Mouse (Mus musculus) liver, adult 2 months (tissue): ENCODE data around the gene Ap3d1. TPM values are rescaled to one million over a fixed set of nuclear protein-coding genes. Genes with fewer than 3 reads are reported as not detected.
A peak's percentile ranks its signal among the peaks of the same experiment; 100 is the strongest.

ENCODE experiments used
- DNase-seq: peaks from one replicate; pipeline ENCODE4 v3.0.0-alpha.2; 2011; ENCODE audit warnings: low read depth, low spot score; ENCODE audit errors: extremely low read depth
- H3K27ac ChIP-seq: fragments of 200-500 bp; replicated peaks from 2 replicates; pipeline ENCODE4 v1.5.1; 2012; ENCODE audit warnings: low read depth, mild to moderate bottlenecking, control low read depth, inconsistent platforms, low read length; ENCODE audit not compliant: insufficient read depth
- H3K27me3 ChIP-seq: fragments of 200-500 bp; 2 replicates; pipeline ENCODE4 v1.6.1; 2012; ENCODE audit warnings: mild to moderate bottlenecking, moderate library complexity, low read length, inconsistent platforms; ENCODE audit not compliant: control insufficient read depth, insufficient read depth
- H3K36me3 ChIP-seq: fragments of 200-500 bp; 2 replicates; pipeline ENCODE4 v1.6.1; 2012; ENCODE audit warnings: low read length, inconsistent platforms; ENCODE audit not compliant: control insufficient read depth, insufficient read depth
- H3K4me1 ChIP-seq: fragments of 200-500 bp; 2 replicates; pipeline ENCODE4 v1.6.1; 2011; ENCODE audit warnings: low read length; ENCODE audit not compliant: control insufficient read depth, insufficient read depth
- H3K4me3 ChIP-seq: fragments of 200-500 bp; 2 replicates; pipeline ENCODE4 v1.5.1; 2011; ENCODE audit warnings: low read depth, mild to moderate bottlenecking, control low read depth, low read length, moderate library complexity; ENCODE audit not compliant: insufficient read depth
- H3K79me2 ChIP-seq: fragments of 200-500 bp; 2 replicates; pipeline ENCODE4 v1.6.1; 2012; ENCODE audit warnings: inconsistent platforms, mild to moderate bottlenecking, low read length, moderate library complexity; ENCODE audit not compliant: control insufficient read depth, insufficient read depth
- H3K9ac ChIP-seq: fragments of 200-500 bp; 2 replicates; pipeline ENCODE4 v1.6.1; 2012; ENCODE audit warnings: low read depth, mild to moderate bottlenecking, control low read depth, inconsistent platforms, low read length
- CTCF ChIP-seq: fragments of 200-500 bp; IDR thresholded peaks from 2 replicates; pipeline ENCODE4 v1.5.1; 2011; ENCODE audit warnings: low read depth, low read length, control low read depth
- POLR2A ChIP-seq: fragments of 200-500 bp; IDR thresholded peaks from 2 replicates; pipeline ENCODE4 v1.6.1; 2011; ENCODE audit warnings: low read length, control low read depth; ENCODE audit not compliant: insufficient read depth; ENCODE audit errors: extremely low read depth
- WGBS: fragments of 180-500 bp; shearing (Covaris S2); methylation state at CpG from one replicate; pipeline ENCODE4 v1.1.7; 2018; 5-methylcytosine and 5-hydroxymethylcytosine counted together
- polyA plus RNA-seq: library from polyadenylated mRNA; depleted of rRNA; stranded (reverse); fragments of >200 nt; gene quantifications from 2 replicates; pipeline ENCODE4 v1.2.3, GENCODE M21; 2012
- total RNA-seq: library from RNA; depleted of rRNA; stranded (reverse); fragments of >200 nt; gene quantifications from 2 replicates; pipeline ENCODE4 v1.2.3, GENCODE M21; 2014

Gene Ap3d1
- total and polyA plus RNA-seq, 2 experiments: 22.3 to 49.2 TPM

DNA sequence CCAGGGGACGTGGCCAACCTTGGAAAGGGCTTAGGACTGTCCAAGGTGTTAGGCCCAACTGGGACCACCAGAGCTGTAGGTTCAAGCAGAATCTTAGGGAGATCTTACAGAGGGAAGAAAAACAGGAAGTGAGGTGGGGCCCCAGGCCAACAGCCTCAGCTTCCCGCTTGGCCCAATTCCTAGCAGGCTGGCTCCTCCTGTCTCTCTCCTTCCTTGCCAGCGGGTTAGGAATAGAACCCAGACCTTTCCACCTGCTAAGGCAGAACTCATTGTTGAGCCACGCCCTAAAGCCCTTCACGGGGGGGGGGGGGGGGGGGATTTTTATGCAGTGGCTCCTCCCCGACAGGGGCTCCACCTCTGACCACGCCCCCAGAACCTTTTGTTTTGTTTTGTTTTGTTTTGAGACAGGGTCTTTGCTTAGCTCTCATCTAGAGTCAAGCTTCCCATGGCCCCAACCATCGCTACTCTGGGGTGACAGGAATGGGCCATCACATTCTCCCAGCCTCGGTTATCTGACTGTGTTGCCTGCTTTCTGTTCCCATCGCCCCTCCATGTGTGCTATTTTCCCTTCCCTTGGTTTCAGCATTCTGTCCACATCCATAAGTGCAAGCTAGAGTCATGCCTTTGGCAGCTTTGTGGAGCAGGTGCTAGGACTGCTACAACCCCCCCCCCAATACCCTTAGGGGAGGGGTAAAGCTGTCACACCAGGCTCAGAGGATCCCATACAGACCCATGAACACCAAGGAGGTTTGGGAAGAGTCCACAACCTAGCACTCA, 63.3 kb downstream of the Ap3d1 start:
- peaks cover 13% of the 10 kb centered on the region; the same call in 1 of the 2 replicates for H3K79me2 ChIP-seq
- peak overlapping the region; percentile 52; the same call in 1 of the 2 replicates for H3K9ac ChIP-seq
- no peaks in the 10 kb centered on the region for H3K36me3 ChIP-seq
- TF ChIP-seq CTCF: no peak
- TF ChIP-seq POLR2A: no peak
- H3K4me1 ChIP-seq: peaks cover 29% of the 10 kb centered on the region
- peak; percentile 61 for DNase-seq
- H3K4me3 ChIP-seq: no peak overlapping the region
- peak overlapping the region; percentile 99 for H3K27ac ChIP-seq
- WGBS: 44% methylated on average over 9 of the region's 10 CpGs
- no peaks in the 10 kb centered on the region for H3K27me3 ChIP-seq

DNA sequence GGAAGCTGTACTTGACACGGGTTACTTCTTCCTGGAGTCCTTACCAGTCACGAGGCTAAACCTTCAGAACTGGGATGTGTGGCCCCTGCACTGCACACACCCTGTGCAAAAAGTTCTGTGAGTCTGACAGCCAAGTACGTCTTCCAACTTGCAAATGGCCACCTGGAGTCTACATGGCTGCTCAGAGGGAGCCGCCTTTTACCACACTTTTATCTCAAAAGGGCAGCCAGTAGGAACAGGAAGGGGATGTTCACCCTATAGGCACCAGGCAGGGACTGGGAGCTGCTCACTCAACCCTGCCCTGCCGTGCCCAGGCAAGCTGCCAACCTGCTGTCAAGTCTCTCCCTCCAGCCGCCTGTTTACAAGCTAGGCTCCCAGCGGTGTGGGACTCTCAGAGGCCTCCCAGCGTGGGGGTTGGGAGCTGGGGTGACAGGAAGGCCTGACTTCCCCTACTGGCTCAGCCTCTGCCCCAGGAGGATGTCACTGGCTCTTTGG, 64.1 kb downstream of the Ap3d1 start, which contains the start of gene Mknk2:
Mknk2 (minus strand) TSS at position 171 of the 495 bp plus-strand sequence.
- Histone ChIP-seq H3K79me2 (peaks cover 21% of the 10 kb centered on the region; the same call in 1 of the 2 replicates), H3K9ac (peak within 1 kb of the TSS; percentile 92), H3K4me3 (peak within 1 kb of the TSS; percentile 64), H3K27ac (peak within 1 kb of the TSS; percentile 99), H3K36me3 (no peaks in the 10 kb centered on the region), H3K4me1 (peaks cover 36% of the 10 kb centered on the region), H3K27me3 (no peaks in the 10 kb centered on the region)
- TF ChIP-seq CTCF (no peak), POLR2A (no peak)
- WGBS: under 1% methylated on average over 8 of the region's 8 CpGs
- DNase-seq: peak; percentile 92

DNA sequence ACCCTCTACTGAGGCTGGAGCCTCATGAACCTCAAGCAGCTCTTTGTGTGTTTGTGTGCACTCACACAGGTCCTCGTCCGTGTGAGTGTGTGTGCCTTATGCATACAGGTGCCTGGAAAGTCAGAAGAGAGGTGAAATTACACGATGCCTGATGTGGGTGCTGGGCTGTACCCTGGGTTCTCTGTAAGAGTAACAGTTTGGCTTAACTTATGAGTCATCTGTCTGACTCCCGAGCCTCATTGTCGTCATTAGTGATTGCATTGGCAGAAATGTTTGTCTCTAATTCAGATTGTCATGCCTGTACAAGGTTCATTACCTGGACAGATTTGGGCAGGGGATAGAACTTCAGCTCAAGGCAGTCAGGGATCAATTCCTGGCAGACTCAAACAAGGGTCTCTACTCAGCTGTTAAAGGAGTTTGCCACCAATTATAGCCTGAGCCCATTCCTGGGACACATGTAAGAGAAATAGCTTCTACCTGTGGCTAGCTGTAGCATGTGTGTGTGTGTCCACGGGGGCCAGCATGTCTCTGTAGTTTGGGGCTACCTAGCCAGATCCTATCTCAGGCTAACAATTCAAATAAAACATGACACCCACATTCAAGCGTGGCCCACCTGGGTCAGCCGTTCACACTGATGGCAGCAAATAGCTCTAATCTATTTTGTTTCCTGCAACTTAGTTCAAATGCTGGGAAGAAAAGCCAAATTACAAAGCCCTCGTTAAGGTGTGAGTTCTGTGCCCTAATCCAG, 64.8 kb downstream of the Ap3d1 start:
- Histone ChIP-seq H3K27me3 (no peaks in the 10 kb centered on the region), H3K27ac (peak overlapping the region; percentile 99), H3K79me2 (peaks cover 28% of the 10 kb centered on the region), H3K4me3 (peak overlapping the region; percentile 64), H3K4me1 (peaks cover 43% of the 10 kb centered on the region), H3K9ac (peak overlapping the region; percentile 92), H3K36me3 (no peaks in the 10 kb centered on the region; the same call in 1 of the 2 replicates)
- TF ChIP-seq POLR2A: no peak
- WGBS: 3% methylated on average over 9 of the region's 9 CpGs
- peak; percentile 98 for DNase-seq

GRCm38 (mm10) chr10:80676198-80676928, 65.7 kb downstream of the Ap3d1 start:
- peak overlapping the region; percentile 93 for H3K4me3 ChIP-seq
- peaks cover 3% of the 10 kb centered on the region for H3K36me3 ChIP-seq
- TF ChIP-seq POLR2A: no peak
- no peak for TF ChIP-seq CTCF
- H3K27me3 ChIP-seq: no peaks in the 10 kb centered on the region
- peaks cover 52% of the 10 kb centered on the region for H3K4me1 ChIP-seq
- peak; percentile 94 for DNase-seq
- peak overlapping the region; percentile 99 for H3K27ac ChIP-seq
- peaks cover 37% of the 10 kb centered on the region for H3K79me2 ChIP-seq
- H3K9ac ChIP-seq: peak overlapping the region; percentile 99
- under 1% methylated on average over 78 of the region's 78 CpGs for WGBS

DNA sequence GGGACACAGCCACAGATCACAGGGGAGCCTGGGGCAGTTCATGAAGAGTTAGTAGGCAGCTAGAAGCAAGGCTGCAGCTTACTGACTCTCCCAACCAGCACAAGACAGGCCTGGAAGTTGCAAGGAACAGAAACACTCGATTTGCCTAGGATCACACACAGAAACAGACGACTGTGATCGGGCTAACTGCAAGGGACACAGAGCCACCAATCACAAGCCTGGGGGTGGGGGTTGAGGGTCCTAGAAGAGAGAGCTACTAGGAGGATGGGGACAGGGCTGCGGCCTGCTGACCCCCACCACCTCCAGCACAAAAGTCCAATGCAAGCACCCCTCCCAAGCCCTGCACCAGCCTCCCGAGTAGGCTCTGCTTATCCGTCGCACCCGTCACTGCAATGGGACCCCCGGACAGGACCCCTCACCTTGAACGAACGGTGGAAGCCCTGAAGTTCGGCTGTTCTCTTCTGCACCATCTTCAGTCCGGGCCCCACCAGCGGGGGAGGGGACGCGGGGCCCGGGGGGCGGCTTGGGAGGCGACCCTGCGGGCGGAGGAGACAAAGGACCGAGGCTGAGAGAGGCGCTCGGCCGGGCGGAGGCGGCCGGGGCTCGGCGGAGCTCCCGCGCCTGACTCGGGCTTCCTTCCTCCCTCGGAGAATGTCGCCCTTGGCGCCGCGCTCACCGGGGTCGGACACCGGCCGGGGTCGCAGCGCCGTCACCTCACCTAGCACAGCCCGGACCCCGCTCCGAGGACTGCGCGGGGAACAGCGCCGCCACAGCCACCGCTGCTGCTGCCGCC, 66.5 kb downstream of the Ap3d1 start:
- H3K4me1 ChIP-seq: peaks cover 59% of the 10 kb centered on the region

More for the DNA sequence above, 66.5 kb downstream of the Ap3d1 start:
- Histone ChIP-seq H3K27me3 (no peaks in the 10 kb centered on the region), H3K4me3 (peak overlapping the region; percentile 93), H3K79me2 (peaks cover 39% of the 10 kb centered on the region), H3K36me3 (peaks cover 9% of the 10 kb centered on the region), H3K27ac (peak overlapping the region; percentile 85), H3K9ac (peak overlapping the region; percentile 99)
- peak; percentile 26 for DNase-seq
- WGBS: under 1% methylated on average over 38 of the region's 54 CpGs
- no peak for TF ChIP-seq CTCF
- no peak for TF ChIP-seq POLR2A
